Mouse (Mus musculus) bone marrow macrophage, adult 2 months (primary cell): ENCODE results near the gene Mrgprb5.

Experiments
- CTCF ChIP-seq: IDR thresholded peaks from 2 replicates; pipeline ENCODE4 v1.5.1; 2012; ENCODE audit warnings: low read depth, mild to moderate bottlenecking, low read length, moderate library complexity
- POLR2A ChIP-seq: IDR thresholded peaks from 2 replicates; pipeline ENCODE4 v1.6.1; 2012; ENCODE audit warnings: mild to moderate bottlenecking, low read depth, low read length, borderline replicate concordance

DNA sequence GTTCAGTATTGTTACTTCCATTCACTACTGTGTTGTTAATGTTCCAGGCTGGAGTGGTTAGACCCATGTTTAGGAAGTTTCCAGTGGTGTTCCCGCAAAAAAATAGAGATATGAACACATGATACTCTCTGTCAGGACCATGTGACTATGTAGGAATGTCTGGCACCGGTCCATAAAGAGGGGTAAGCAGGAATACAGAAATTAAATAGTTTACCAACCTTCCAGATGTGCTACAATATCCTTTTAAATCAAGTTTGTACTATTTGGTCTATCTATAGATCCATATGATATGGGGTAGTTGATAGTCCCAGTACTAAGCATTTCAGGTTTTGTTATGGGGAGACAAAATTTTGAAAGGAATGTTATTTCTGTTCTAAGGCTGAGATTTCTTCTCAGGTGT is at the start of gene Mrgprb5:
- TF ChIP-seq POLR2A (no peak), CTCF (no peak)
